Mouse (Mus musculus): ENCODE measurements around the gene Gm49383. TPM values are rescaled to one million over a fixed set of nuclear protein-coding genes. Genes with fewer than 3 reads are reported as not detected.

Gene Gm49383
- polyA plus RNA-seq, 2 experiments: 4.9 to 15.7 TPM

DNA sequence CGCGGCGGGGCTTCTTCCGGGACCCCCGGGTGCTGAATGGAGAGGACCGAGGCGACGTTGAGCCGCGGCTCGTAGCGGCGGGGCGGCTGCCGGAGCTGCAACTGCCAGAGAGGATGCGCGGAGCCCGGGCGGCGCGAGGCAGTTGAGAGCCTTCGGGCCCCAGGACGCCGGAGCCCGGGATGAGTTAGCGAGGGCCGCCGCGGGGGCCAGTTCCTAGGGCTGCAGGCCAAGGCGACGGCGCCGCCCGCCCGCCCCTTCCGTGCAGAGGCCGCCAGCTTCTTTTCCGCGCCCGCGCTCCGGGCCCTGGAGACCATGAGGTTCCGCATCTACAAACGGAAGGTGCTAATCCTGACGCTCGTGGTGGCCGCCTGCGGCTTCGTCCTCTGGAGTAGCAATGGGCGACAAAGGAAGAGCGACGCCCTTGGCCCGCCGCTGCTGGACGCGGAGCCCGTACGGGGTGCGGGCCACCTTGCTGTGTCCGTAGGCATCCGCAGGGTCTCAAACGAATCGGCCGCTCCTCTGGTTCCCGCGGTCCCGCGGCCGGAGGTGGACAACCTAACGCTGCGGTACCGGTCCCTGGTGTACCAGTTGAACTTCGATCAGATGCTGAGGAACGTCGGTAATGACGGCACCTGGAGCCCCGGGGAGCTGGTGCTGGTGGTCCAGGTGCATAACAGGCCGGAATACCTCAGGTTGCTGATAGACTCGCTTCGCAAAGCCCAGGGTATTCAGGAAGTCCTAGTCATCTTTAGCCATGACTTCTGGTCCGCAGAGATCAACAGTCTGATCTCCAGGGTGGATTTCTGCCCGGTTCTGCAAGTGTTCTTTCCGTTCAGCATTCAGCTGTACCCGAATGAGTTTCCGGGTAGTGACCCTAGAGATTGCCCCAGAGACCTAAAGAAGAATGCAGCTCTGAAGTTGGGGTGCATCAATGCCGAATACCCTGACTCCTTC, 12.3 kb downstream of the Gm49383 start:
- Histone ChIP-seq H3K27me3 (ENCODE audit: control insufficient read depth, insufficient read depth, low read length) (no peaks in the 10 kb centered on the region), H3K4me1 (replicated peaks; ENCODE audit: control insufficient read depth in 2 of 2, insufficient read depth in 2 of 2, low read length in 1 of 2) (peaks cover 13 to 15% of the 10 kb centered on the region in 2 experiments), H3K36me3 (replicated peaks; ENCODE audit: control insufficient read depth, insufficient read depth, low read depth) (peaks cover 11% of the 10 kb centered on the region), H3K9ac (replicated peaks) (peak overlapping the region; percentile 89), H3K27ac (peak overlapping the region; percentile 80), H3K9me3 (ENCODE audit: control insufficient read depth, low read length) (no peaks in the 10 kb centered on the region), H3K4me3 (ENCODE audit: insufficient read depth in 1 of 2, low read depth in 2 of 2, low read length in 2 of 2) (peak overlapping the region; percentile 71 to 81), H3K4me2 (ENCODE audit: low read depth) (peak overlapping the region; percentile 86)
- under 1% methylated on average over 83 of the region's 86 CpGs for WGBS (ENCODE audit: insufficient replicate concordance)
- DNase-seq (ENCODE audit: low read depth in 3 of 3, low spot score in 3 of 3): peak in 1 of 3 experiments; percentile 28
- peak; percentile 56 for ATAC-seq (ENCODE audit: insufficient read depth)
- TF ChIP-seq CTCF (IDR thresholded peaks at IDR 0.05; ENCODE audit: low read depth) (no peak), EP300 (IDR thresholded peaks at IDR 0.05; ENCODE audit: low read depth) (no peak)

DNA sequence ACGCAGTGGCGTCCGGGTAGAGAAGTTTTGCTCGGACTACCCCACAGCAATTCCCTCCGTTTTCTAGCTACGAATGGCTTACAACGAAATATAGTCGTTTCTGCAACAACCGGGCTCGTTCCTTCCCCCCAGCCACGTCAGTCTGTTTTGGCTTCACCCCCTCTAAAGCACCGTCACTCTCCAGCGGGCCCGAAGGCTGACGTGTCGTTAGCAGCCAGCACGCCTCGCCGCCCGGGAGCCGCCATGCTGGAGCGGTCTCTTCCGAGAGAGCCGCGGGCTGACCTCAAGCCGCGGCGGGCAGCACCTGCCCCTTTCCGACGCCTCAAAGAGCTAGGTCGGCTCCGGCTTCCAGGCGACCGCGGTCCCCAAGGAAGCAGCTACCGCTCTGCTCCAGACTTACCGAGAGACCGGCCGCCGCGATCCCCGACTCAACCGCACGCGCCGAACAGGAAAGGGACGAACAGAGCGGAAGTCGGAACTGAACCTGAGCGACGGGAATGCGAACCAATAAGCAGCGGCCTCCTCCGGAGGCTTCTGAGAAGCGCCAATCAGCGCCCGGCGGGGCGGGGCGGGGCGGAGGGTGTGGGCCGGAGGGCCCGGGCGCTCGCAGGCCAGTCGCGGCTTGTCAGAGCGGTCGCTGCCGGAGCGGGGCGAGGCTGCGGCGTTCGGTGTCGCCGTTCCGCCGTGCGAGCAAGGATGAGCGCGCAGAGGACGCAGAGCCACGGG, 13.2 kb downstream of the Gm49383 start, which contains the start of the genes Rpl36al and Mgat2:
TSS of gene Rpl36al (minus strand) at position 501 of the 726 bp plus-strand sequence.
TSS of gene Mgat2 (plus strand) at position 575 of the 726 bp plus-strand sequence.
- Histone ChIP-seq H3K27ac (peak within 1 kb of the TSS; percentile 80), H3K4me2 (ENCODE audit: low read depth) (peak within 1 kb of the TSS; percentile 90), H3K9ac (replicated peaks) (peak within 1 kb of the TSS; percentile 89), H3K9me3 (ENCODE audit: control insufficient read depth, low read length) (no peaks in the 10 kb centered on the region), H3K4me3 (ENCODE audit: insufficient read depth in 1 of 2, low read depth in 2 of 2, low read length in 2 of 2) (peak within 1 kb of the TSS; percentile 81 to 85), H3K36me3 (replicated peaks; ENCODE audit: control insufficient read depth, insufficient read depth, low read depth) (peaks cover 9% of the 10 kb centered on the region), H3K27me3 (ENCODE audit: control insufficient read depth, insufficient read depth, low read length) (no peaks in the 10 kb centered on the region), H3K4me1 (replicated peaks; ENCODE audit: control insufficient read depth in 2 of 2, insufficient read depth in 2 of 2, low read length in 1 of 2) (peaks cover 13 to 15% of the 10 kb centered on the region in 2 experiments)
- WGBS (ENCODE audit: insufficient replicate concordance): under 1% methylated on average over 84 of the region's 84 CpGs
- peak; percentile 97 for ATAC-seq (ENCODE audit: insufficient read depth)
- DNase-seq (ENCODE audit: low read depth in 3 of 3, low spot score in 3 of 3): peak; percentile 96 to 98 (median 98)
- 0 out of 2 replicates have a peak, but pooled peaks have one; percentile 26 for TF ChIP-seq EP300 (IDR thresholded peaks at IDR 0.05; ENCODE audit: low read depth)
- TF ChIP-seq CTCF (IDR thresholded peaks at IDR 0.05; ENCODE audit: low read depth): no peak

DNA sequence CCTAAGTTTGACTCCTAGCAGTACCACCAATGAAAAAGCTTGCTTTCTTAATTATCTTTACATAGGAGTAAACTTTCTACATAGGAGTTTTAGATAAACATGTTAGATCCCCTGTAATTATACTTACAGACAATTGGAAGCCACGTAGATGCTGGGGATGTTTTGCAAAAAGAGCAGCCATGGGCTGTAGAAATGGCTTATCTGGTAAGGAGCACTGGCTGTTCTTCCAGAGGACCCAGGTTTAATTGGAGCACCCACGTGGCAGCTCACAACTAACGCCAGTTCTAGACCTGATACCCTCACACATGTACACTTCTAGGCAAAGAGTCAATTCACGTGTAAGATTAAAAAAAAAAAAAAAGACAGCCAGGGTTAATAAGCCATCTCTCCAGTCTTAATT, 15.1 kb downstream of the Gm49383 start:
- ATAC-seq (ENCODE audit: insufficient read depth): no peak
- WGBS (ENCODE audit: insufficient replicate concordance): 71% methylated on average over 4 of the region's 4 CpGs

DNA sequence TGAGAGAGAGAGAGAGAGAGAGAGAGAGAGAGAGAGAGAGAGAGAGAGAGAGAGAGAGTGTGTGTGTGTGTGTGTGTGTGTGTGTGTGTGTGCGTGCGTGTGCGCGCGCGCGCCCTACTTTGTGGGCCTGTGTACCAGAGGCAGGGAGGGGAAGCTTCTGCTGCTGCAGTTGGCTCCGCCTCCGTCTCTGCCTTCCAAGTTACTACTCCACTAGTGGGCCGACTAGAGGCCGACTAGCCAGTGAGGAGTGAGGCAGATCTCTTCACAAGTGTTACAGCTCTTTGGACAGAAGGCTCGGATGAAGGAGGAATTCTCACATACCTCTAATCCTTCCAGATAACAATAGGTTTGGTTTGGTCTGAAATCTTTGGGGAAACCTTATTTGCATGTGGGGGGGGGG, 17.5 kb downstream of the Gm49383 start:
- H3K36me3 ChIP-seq (replicated peaks; ENCODE audit: control insufficient read depth, insufficient read depth, low read depth): peaks cover 29% of the 10 kb centered on the region
- TF ChIP-seq CTCF (IDR thresholded peaks at IDR 0.05; ENCODE audit: low read depth): no peak
- no peak for TF ChIP-seq EP300 (IDR thresholded peaks at IDR 0.05; ENCODE audit: low read depth)
- WGBS (ENCODE audit: insufficient replicate concordance): 75% methylated on average over 12 of the region's 12 CpGs
- H3K9me3 ChIP-seq (ENCODE audit: control insufficient read depth, low read length): no peaks in the 10 kb centered on the region
- H3K4me2 ChIP-seq (ENCODE audit: low read depth): no peak overlapping the region
- no peak overlapping the region for H3K27ac ChIP-seq
- DNase-seq (ENCODE audit: low read depth in 3 of 3, low spot score in 3 of 3) (no peak), ATAC-seq (ENCODE audit: insufficient read depth) (no peak)
- no peak overlapping the region for H3K4me3 ChIP-seq (ENCODE audit: insufficient read depth in 1 of 2, low read depth in 2 of 2, low read length in 2 of 2)
- no peak overlapping the region for H3K9ac ChIP-seq (replicated peaks)
- H3K4me1 ChIP-seq (replicated peaks; ENCODE audit: control insufficient read depth in 2 of 2, insufficient read depth in 2 of 2, low read length in 1 of 2): no peaks in the 10 kb centered on the region
- H3K27me3 ChIP-seq (ENCODE audit: control insufficient read depth, insufficient read depth, low read length): no peaks in the 10 kb centered on the region

More for the DNA sequence above, 15.1 kb downstream of the Gm49383 start:
- DNase-seq (ENCODE audit: low read depth in 3 of 3, low spot score in 3 of 3): no peak
- Histone ChIP-seq H3K4me2 (ENCODE audit: low read depth) (no peak overlapping the region), H3K27ac (no peak overlapping the region), H3K9ac (replicated peaks) (no peak overlapping the region), H3K4me3 (ENCODE audit: insufficient read depth in 1 of 2, low read depth in 2 of 2, low read length in 2 of 2) (no peak overlapping the region), H3K36me3 (replicated peaks; ENCODE audit: control insufficient read depth, insufficient read depth, low read depth) (peaks cover 7% of the 10 kb centered on the region), H3K27me3 (ENCODE audit: control insufficient read depth, insufficient read depth, low read length) (no peaks in the 10 kb centered on the region), H3K4me1 (replicated peaks; ENCODE audit: control insufficient read depth in 2 of 2, insufficient read depth in 2 of 2, low read length in 1 of 2) (peaks cover 8 to 9% of the 10 kb centered on the region in 2 experiments; a peak in 3 of 4 replicates), H3K9me3 (ENCODE audit: control insufficient read depth, low read length) (no peaks in the 10 kb centered on the region)
- TF ChIP-seq CTCF (IDR thresholded peaks at IDR 0.05; ENCODE audit: low read depth): no peak

Data from liver, embryonic 14.5 days (tissue).